Mouse (Mus musculus) embryonic facial prominence, embryonic 11.5 days (tissue): ENCODE data around the gene Gcsh. TPM values are rescaled to one million over a fixed set of nuclear protein-coding genes. Genes with fewer than 3 reads are reported as not detected.

ENCODE experiments used
- ATAC-seq: fragments of 200-750 bp; cut with Nextera tagmentation; replicated peaks from 2 replicates; pipeline ENCODE4 v1.8.0; 2017; ENCODE audit warnings: low read depth; ENCODE audit not compliant: insufficient number of reproducible peaks, low FRiP score, low TSS enrichment
- DNase-seq: peaks from one replicate; pipeline ENCODE4 v3.0.0-alpha.2; 2015; ENCODE audit warnings: low spot score
- H3K27ac ChIP-seq: fragments of 300-500 bp; sonication (generic); replicated peaks from 2 replicates; pipeline ENCODE4 v1.5.1; 2014; ENCODE audit warnings: mild to moderate bottlenecking, low read depth, low read length, control low read depth
- H3K27me3 ChIP-seq: fragments of 300-500 bp; sonication (generic); 2 replicates; pipeline ENCODE4 v1.6.1; 2014; ENCODE audit warnings: mild to moderate bottlenecking, low read length, moderate library complexity, mixed read lengths; ENCODE audit not compliant: control insufficient read depth, insufficient read depth
- H3K36me3 ChIP-seq: fragments of 300-500 bp; sonication (generic); replicated peaks from 2 replicates; pipeline ENCODE4 v1.6.1; 2014; ENCODE audit warnings: low read depth, mild to moderate bottlenecking, low read length, moderate library complexity, mixed read lengths; ENCODE audit not compliant: control insufficient read depth, insufficient read depth
- H3K4me1 ChIP-seq: fragments of 300-500 bp; sonication (generic); 2 replicates; pipeline ENCODE4 v1.6.1; 2014; ENCODE audit warnings: low read length, mixed read lengths; ENCODE audit not compliant: control insufficient read depth, insufficient read depth
- H3K4me2 ChIP-seq: fragments of 300-500 bp; sonication (generic); 2 replicates; pipeline ENCODE4 v1.6.1; 2014; ENCODE audit warnings: low read depth, mild to moderate bottlenecking, control low read depth, low read length, moderate library complexity
- H3K4me3 ChIP-seq: fragments of 300-500 bp; sonication (generic); 2 replicates; pipeline ENCODE4 v1.5.1; 2014; ENCODE audit warnings: low read depth, low read length, control low read depth
- H3K9ac ChIP-seq: fragments of 300-500 bp; sonication (generic); replicated peaks from 2 replicates; pipeline ENCODE4 v1.6.1; 2014; ENCODE audit warnings: mild to moderate bottlenecking, control low read depth, low read length
- H3K9me3 ChIP-seq: fragments of 300-500 bp; sonication (generic); replicated peaks from 2 replicates; pipeline ENCODE4 v1.6.1; 2016; ENCODE audit warnings: mild to moderate bottlenecking, low read length, inconsistent platforms, mixed read lengths; ENCODE audit not compliant: control insufficient read depth
- WGBS: fragments of 180-500 bp; shearing (Covaris S2); extraction: QIAGEN DNeasy Blood & Tissue Kit; methylation state at CpG from one replicate; pipeline ENCODE4 v1.1.7; 2014; 5-methylcytosine and 5-hydroxymethylcytosine counted together
- polyA plus RNA-seq: library from polyadenylated mRNA; unstranded; fragments of >200 nt; fragmentation: Nextera tagmentation; extraction: Ambion mirVana; gene quantifications from 2 replicates; pipeline ENCODE4 v1.2.1, GENCODE M21; 2014

Gcsh gene
- polyA plus RNA-seq, 1 experiment from 2014 or later = 166 TPM

- DNase-seq (no peak), ATAC-seq (no peak)
- no peaks in the 10 kb centered on the region for H3K27me3 ChIP-seq
- H3K4me1 ChIP-seq = no peaks in the 10 kb centered on the region
- H3K9me3 ChIP-seq = no peaks in the 10 kb centered on the region
- no peaks in the 10 kb centered on the region for H3K36me3 ChIP-seq
- H3K4me2 ChIP-seq = no peak overlapping the region
- no peak overlapping the region for H3K4me3 ChIP-seq
- H3K9ac ChIP-seq = no peak overlapping the region
- WGBS = 78% methylated on average over 9 of the region's 9 CpGs
- no peak overlapping the region for H3K27ac ChIP-seq
Observed at GRCm38 (mm10) chr8:116945169-116945910, 48.0 kb downstream of the Gcsh start.

- Histone ChIP-seq H3K4me2 (peak overlapping the region; percentile 90), H3K4me1 (no peaks in the 10 kb centered on the region), H3K4me3 (peak overlapping the region; percentile 97), H3K9me3 (no peaks in the 10 kb centered on the region), H3K27ac (no peak overlapping the region), H3K9ac (peak overlapping the region; percentile 82), H3K27me3 (no peaks in the 10 kb centered on the region), H3K36me3 (no peaks in the 10 kb centered on the region)
- ATAC-seq (no peak), DNase-seq (no peak)
- 14% methylated on average over 4 of the region's 4 CpGs for WGBS
Observed at GRCm38 (mm10) chr8:116944385-116944696, 49.0 kb downstream of the Gcsh start.

GRCm38 (mm10) chr8:116943555-116944384 lies 49.6 kb downstream of the Gcsh start:
- peak overlapping the region; percentile 90 for H3K4me2 ChIP-seq
- peak overlapping the region; percentile 97 for H3K4me3 ChIP-seq
- H3K36me3 ChIP-seq = no peaks in the 10 kb centered on the region
- WGBS = 2% methylated on average over 59 of the region's 62 CpGs
- H3K27ac ChIP-seq = no peak overlapping the region
- H3K27me3 ChIP-seq = no peaks in the 10 kb centered on the region
- peak; percentile 63; the same call in 1 of the 2 replicates for ATAC-seq
- H3K9me3 ChIP-seq = no peaks in the 10 kb centered on the region
- DNase-seq = peak; percentile 17
- no peaks in the 10 kb centered on the region for H3K4me1 ChIP-seq
- H3K9ac ChIP-seq = peak overlapping the region; percentile 82

GRCm38 (mm10) chr8:116943161-116943554 lies 50.2 kb downstream of the Gcsh start, which contains the start of gene Atmin:
TSS of gene Atmin (plus strand) at chr8:116943393.
- Histone ChIP-seq H3K27ac (no peak within 1 kb of the TSS), H3K4me2 (peak within 1 kb of the TSS; percentile 90), H3K36me3 (no peaks in the 10 kb centered on the region), H3K27me3 (no peaks in the 10 kb centered on the region), H3K4me3 (peak within 1 kb of the TSS; percentile 97), H3K9me3 (no peaks in the 10 kb centered on the region), H3K4me1 (no peaks in the 10 kb centered on the region), H3K9ac (peak within 1 kb of the TSS; percentile 82)
- DNase-seq (peak; percentile 93), ATAC-seq (peak; percentile 74)
- under 1% methylated on average over 38 of the region's 46 CpGs for WGBS

- Histone ChIP-seq H3K36me3 (no peaks in the 10 kb centered on the region; the same call in 1 of the 2 replicates), H3K4me2 (no peak overlapping the region), H3K27me3 (no peaks in the 10 kb centered on the region), H3K4me3 (no peak overlapping the region), H3K27ac (no peak overlapping the region), H3K9ac (no peak overlapping the region), H3K9me3 (no peaks in the 10 kb centered on the region), H3K4me1 (no peaks in the 10 kb centered on the region)
- no peak for DNase-seq
- 77% methylated on average over 12 of the region's 12 CpGs for WGBS
- no peak for ATAC-seq
Observed at GRCm38 (mm10) chr8:116942284-116943058, 50.9 kb downstream of the Gcsh start.

GRCm38 (mm10) chr8:116935506-116935905 lies 57.8 kb downstream of the Gcsh start:
- Histone ChIP-seq H3K9me3 (no peaks in the 10 kb centered on the region), H3K4me1 (no peaks in the 10 kb centered on the region), H3K4me2 (no peak overlapping the region), H3K36me3 (peaks cover 3% of the 10 kb centered on the region), H3K9ac (no peak overlapping the region), H3K27ac (no peak overlapping the region), H3K4me3 (no peak overlapping the region), H3K27me3 (no peaks in the 10 kb centered on the region)
- ATAC-seq = no peak
- no peak for DNase-seq
- 71% methylated on average over 6 of the region's 6 CpGs for WGBS

GRCm38 (mm10) chr8:116934976-116935375 lies 58.4 kb downstream of the Gcsh start:
- no peak overlapping the region for H3K27ac ChIP-seq
- ATAC-seq = no peak
- peaks cover 3% of the 10 kb centered on the region for H3K36me3 ChIP-seq
- H3K4me1 ChIP-seq = no peaks in the 10 kb centered on the region
- no peaks in the 10 kb centered on the region for H3K9me3 ChIP-seq
- no peak overlapping the region for H3K4me3 ChIP-seq
- no peaks in the 10 kb centered on the region for H3K27me3 ChIP-seq
- no peak overlapping the region for H3K9ac ChIP-seq
- H3K4me2 ChIP-seq = no peak overlapping the region
- WGBS = 85% methylated on average over 4 of the region's 4 CpGs
- no peak for DNase-seq
